Mouse (Mus musculus) brain, embryonic 14.5 days (tissue): Measurements from ENCODE around the gene AI837181.

ENCODE experiments used
- CTCF ChIP-seq: fragments of 200-500 bp; IDR thresholded peaks from 2 replicates; pipeline ENCODE4 v1.5.1; 2012; ENCODE audit warnings: inconsistent platforms, mild to moderate bottlenecking, moderate library complexity, borderline replicate concordance; ENCODE audit not compliant: insufficient read depth, insufficient read length; ENCODE audit errors: extremely low read depth
- POLR2A ChIP-seq: fragments of 200-500 bp; IDR thresholded peaks from 2 replicates; pipeline ENCODE4 v1.6.1; 2012; ENCODE audit warnings: mild to moderate bottlenecking, inconsistent platforms, borderline replicate concordance; ENCODE audit not compliant: poor library complexity, insufficient read depth, insufficient read length, severe bottlenecking; ENCODE audit errors: extremely low read depth

- TF ChIP-seq POLR2A, result 0 out of 2 replicates have a peak, but pooled peaks have one; percentile 24
- no peak for TF ChIP-seq CTCF
Observed at GRCm38 (mm10) chr19:5424782-5425741, at the start of gene AI837181, which contains the start of gene Drap1.
